Mouse (Mus musculus): Measurements from ENCODE around the gene Xpo5. TPM values are rescaled to one million over a fixed set of nuclear protein-coding genes. Genes with fewer than 3 reads are reported as not detected.

Gene Xpo5
- polyA plus RNA-seq, 1 experiment from 2014 or later = 44.6 TPM

- peak within 1 kb of the TSS; percentile 68 for H3K27ac ChIP-seq (ENCODE audit: low read length)
Observed at GRCm38 (mm10) chr17:46247512-46248188, 45.1 kb downstream of the Xpo5 start, which contains the start of the genes Polr1c and Yipf3. TSS of gene Polr1c (minus strand) at chr17:46248054. TSS of gene Yipf3 (plus strand) at chr17:46248080.

GRCm38 (mm10) chr17:46248189-46248522 lies 45.6 kb downstream of the Xpo5 start:
- under 1% methylated on average over 37 of the region's 37 CpGs for WGBS
- H3K9me3 ChIP-seq (ENCODE audit: control insufficient read depth, low read length) = no peaks in the 10 kb centered on the region
- peak overlapping the region; percentile 72 for H3K4me3 ChIP-seq (replicated peaks; ENCODE audit: low read length)
- H3K36me3 ChIP-seq (ENCODE audit: control insufficient read depth, insufficient read depth) = peaks cover 47% of the 10 kb centered on the region
- H3K4me1 ChIP-seq (replicated peaks; ENCODE audit: control insufficient read depth, insufficient read depth, low read length) = peaks cover 20% of the 10 kb centered on the region
- H3K27me3 ChIP-seq (replicated peaks; ENCODE audit: control insufficient read depth, insufficient read depth, low read length) = no peaks in the 10 kb centered on the region
- H3K4me2 ChIP-seq (ENCODE audit: low read length) = peak overlapping the region; percentile 90
- peak; percentile 34; the same call in 1 of the 2 replicates for ATAC-seq
- H3K27ac ChIP-seq (ENCODE audit: low read length) = peak overlapping the region; percentile 63
- peak overlapping the region; percentile 89 for H3K9ac ChIP-seq (replicated peaks; ENCODE audit: low read depth, low read length)

More at GRCm38 (mm10) chr17:46247512-46248188, 45.1 kb downstream of the Xpo5 start, which contains the start of the genes Polr1c and Yipf3:
- H3K36me3 ChIP-seq (ENCODE audit: control insufficient read depth, insufficient read depth) = peaks cover 52% of the 10 kb centered on the region
- peaks cover 18% of the 10 kb centered on the region for H3K4me1 ChIP-seq (replicated peaks; ENCODE audit: control insufficient read depth, insufficient read depth, low read length)
- peak; percentile 96 for ATAC-seq
- no peaks in the 10 kb centered on the region for H3K27me3 ChIP-seq (replicated peaks; ENCODE audit: control insufficient read depth, insufficient read depth, low read length)
- H3K9ac ChIP-seq (replicated peaks; ENCODE audit: low read depth, low read length) = peak within 1 kb of the TSS; percentile 89
- H3K4me2 ChIP-seq (ENCODE audit: low read length) = peak within 1 kb of the TSS; percentile 90
- H3K4me3 ChIP-seq (replicated peaks; ENCODE audit: low read length) = peak within 1 kb of the TSS; percentile 72
- no peaks in the 10 kb centered on the region for H3K9me3 ChIP-seq (ENCODE audit: control insufficient read depth, low read length)
- under 1% methylated on average over 50 of the region's 53 CpGs for WGBS

- Histone ChIP-seq H3K4me2 (ENCODE audit: low read length) (no peak overlapping the region), H3K27ac (ENCODE audit: low read length) (no peak overlapping the region), H3K4me1 (replicated peaks; ENCODE audit: control insufficient read depth, insufficient read depth, low read length) (peaks cover 38% of the 10 kb centered on the region), H3K27me3 (replicated peaks; ENCODE audit: control insufficient read depth, insufficient read depth, low read length) (0 out of 2 replicates have a peak, but pooled peaks cover 4% of the 10 kb centered on the region), H3K36me3 (ENCODE audit: control insufficient read depth, insufficient read depth) (peaks cover 20% of the 10 kb centered on the region), H3K9me3 (ENCODE audit: control insufficient read depth, low read length) (no peaks in the 10 kb centered on the region), H3K9ac (replicated peaks; ENCODE audit: low read depth, low read length) (no peak overlapping the region), H3K4me3 (replicated peaks; ENCODE audit: low read length) (no peak overlapping the region)
- ATAC-seq = no peak
- WGBS = 72% methylated on average over 7 of the region's 7 CpGs
Observed at GRCm38 (mm10) chr17:46251174-46251573, 48.6 kb downstream of the Xpo5 start.

- H3K4me1 ChIP-seq (replicated peaks; ENCODE audit: control insufficient read depth, insufficient read depth, low read length) = peaks cover 30% of the 10 kb centered on the region
Observed at GRCm38 (mm10) chr17:46252571-46253451, 50.2 kb downstream of the Xpo5 start.

GRCm38 (mm10) chr17:46253452-46254084 lies 51.0 kb downstream of the Xpo5 start, which contains the start of gene Lrrc73:
TSS of gene Lrrc73 (plus strand) at chr17:46253531.
- WGBS = 2% methylated on average over 46 of the region's 48 CpGs
- H3K4me1 ChIP-seq (replicated peaks; ENCODE audit: control insufficient read depth, insufficient read depth, low read length) = peaks cover 29% of the 10 kb centered on the region
- 0 out of 2 replicates have a peak, but pooled peaks cover 4% of the 10 kb centered on the region for H3K27me3 ChIP-seq (replicated peaks; ENCODE audit: control insufficient read depth, insufficient read depth, low read length)
- ATAC-seq = peak; percentile 94
- H3K27ac ChIP-seq (ENCODE audit: low read length) = peak within 1 kb of the TSS; percentile 78
- H3K36me3 ChIP-seq (ENCODE audit: control insufficient read depth, insufficient read depth) = peaks cover 20% of the 10 kb centered on the region
- peak within 1 kb of the TSS; percentile 84 for H3K9ac ChIP-seq (replicated peaks; ENCODE audit: low read depth, low read length)
- H3K4me3 ChIP-seq (replicated peaks; ENCODE audit: low read length) = peak within 1 kb of the TSS; percentile 92
- no peaks in the 10 kb centered on the region for H3K9me3 ChIP-seq (ENCODE audit: control insufficient read depth, low read length)
- peak within 1 kb of the TSS; percentile 96 for H3K4me2 ChIP-seq (ENCODE audit: low read length)

More at GRCm38 (mm10) chr17:46252571-46253451, 50.2 kb downstream of the Xpo5 start:
- Histone ChIP-seq H3K4me2 (ENCODE audit: low read length) (peak overlapping the region; percentile 96), H3K27me3 (replicated peaks; ENCODE audit: control insufficient read depth, insufficient read depth, low read length) (0 out of 2 replicates have a peak, but pooled peaks cover 4% of the 10 kb centered on the region), H3K4me3 (replicated peaks; ENCODE audit: low read length) (peak overlapping the region; percentile 92), H3K27ac (ENCODE audit: low read length) (peak overlapping the region; percentile 78), H3K9me3 (ENCODE audit: control insufficient read depth, low read length) (no peaks in the 10 kb centered on the region), H3K9ac (replicated peaks; ENCODE audit: low read depth, low read length) (peak overlapping the region; percentile 84), H3K36me3 (ENCODE audit: control insufficient read depth, insufficient read depth) (peaks cover 20% of the 10 kb centered on the region)
- no peak for ATAC-seq
- WGBS = 61% methylated on average over 14 of the region's 14 CpGs

- Histone ChIP-seq H3K9me3 (ENCODE audit: control insufficient read depth, low read length) (no peaks in the 10 kb centered on the region), H3K9ac (replicated peaks; ENCODE audit: low read depth, low read length) (peak overlapping the region; percentile 84), H3K4me1 (replicated peaks; ENCODE audit: control insufficient read depth, insufficient read depth, low read length) (peaks cover 23% of the 10 kb centered on the region), H3K27me3 (replicated peaks; ENCODE audit: control insufficient read depth, insufficient read depth, low read length) (0 out of 2 replicates have a peak, but pooled peaks cover 4% of the 10 kb centered on the region), H3K4me3 (replicated peaks; ENCODE audit: low read length) (peak overlapping the region; percentile 92), H3K4me2 (ENCODE audit: low read length) (peak overlapping the region; percentile 96), H3K27ac (ENCODE audit: low read length) (peak overlapping the region; percentile 78), H3K36me3 (ENCODE audit: control insufficient read depth, insufficient read depth) (peaks cover 20% of the 10 kb centered on the region)
- 0% methylated on average over 42 of the region's 54 CpGs for WGBS
- peak; percentile 49 for ATAC-seq
Observed at GRCm38 (mm10) chr17:46254106-46254505, 51.5 kb downstream of the Xpo5 start.

- Histone ChIP-seq H3K9me3 (ENCODE audit: control insufficient read depth, low read length) (no peaks in the 10 kb centered on the region), H3K36me3 (ENCODE audit: control insufficient read depth, insufficient read depth) (peaks cover 18% of the 10 kb centered on the region), H3K4me2 (ENCODE audit: low read length) (peak overlapping the region; percentile 96), H3K27me3 (replicated peaks; ENCODE audit: control insufficient read depth, insufficient read depth, low read length) (0 out of 2 replicates have a peak, but pooled peaks cover 4% of the 10 kb centered on the region), H3K4me3 (replicated peaks; ENCODE audit: low read length) (peak overlapping the region; percentile 92), H3K9ac (replicated peaks; ENCODE audit: low read depth, low read length) (peak overlapping the region; percentile 29; the same call in 1 of the 2 replicates), H3K4me1 (replicated peaks; ENCODE audit: control insufficient read depth, insufficient read depth, low read length) (peaks cover 19% of the 10 kb centered on the region), H3K27ac (ENCODE audit: low read length) (no peak overlapping the region)
- WGBS = 26% methylated on average over 6 of the region's 6 CpGs
- no peak for ATAC-seq
Observed at GRCm38 (mm10) chr17:46255147-46255546, 52.6 kb downstream of the Xpo5 start.

- 0 out of 2 replicates have a peak, but pooled peaks cover 4% of the 10 kb centered on the region for H3K27me3 ChIP-seq (replicated peaks; ENCODE audit: control insufficient read depth, insufficient read depth, low read length)
- H3K4me3 ChIP-seq (replicated peaks; ENCODE audit: low read length) = no peak overlapping the region
- H3K4me1 ChIP-seq (replicated peaks; ENCODE audit: control insufficient read depth, insufficient read depth, low read length) = peaks cover 14% of the 10 kb centered on the region
- H3K4me2 ChIP-seq (ENCODE audit: low read length) = no peak overlapping the region
- ATAC-seq = no peak
- H3K27ac ChIP-seq (ENCODE audit: low read length) = no peak overlapping the region
- no peak overlapping the region for H3K9ac ChIP-seq (replicated peaks; ENCODE audit: low read depth, low read length)
- H3K36me3 ChIP-seq (ENCODE audit: control insufficient read depth, insufficient read depth) = peaks cover 4% of the 10 kb centered on the region; the same call in 1 of the 2 replicates
- 85% methylated on average over 30 of the region's 30 CpGs for WGBS
- H3K9me3 ChIP-seq (ENCODE audit: control insufficient read depth, low read length) = no peaks in the 10 kb centered on the region
Observed at GRCm38 (mm10) chr17:46258279-46259053, 55.9 kb downstream of the Xpo5 start.

All from forebrain, embryonic 16.5 days (tissue).